Mouse (Mus musculus): ENCODE results near the gene Calm5. TPM values are rescaled to one million over a fixed set of nuclear protein-coding genes. Genes with fewer than 3 reads are reported as not detected.

The Calm5 gene
- polyA plus RNA-seq (2017; shearing (Covaris generic)), result not detected

DNA sequence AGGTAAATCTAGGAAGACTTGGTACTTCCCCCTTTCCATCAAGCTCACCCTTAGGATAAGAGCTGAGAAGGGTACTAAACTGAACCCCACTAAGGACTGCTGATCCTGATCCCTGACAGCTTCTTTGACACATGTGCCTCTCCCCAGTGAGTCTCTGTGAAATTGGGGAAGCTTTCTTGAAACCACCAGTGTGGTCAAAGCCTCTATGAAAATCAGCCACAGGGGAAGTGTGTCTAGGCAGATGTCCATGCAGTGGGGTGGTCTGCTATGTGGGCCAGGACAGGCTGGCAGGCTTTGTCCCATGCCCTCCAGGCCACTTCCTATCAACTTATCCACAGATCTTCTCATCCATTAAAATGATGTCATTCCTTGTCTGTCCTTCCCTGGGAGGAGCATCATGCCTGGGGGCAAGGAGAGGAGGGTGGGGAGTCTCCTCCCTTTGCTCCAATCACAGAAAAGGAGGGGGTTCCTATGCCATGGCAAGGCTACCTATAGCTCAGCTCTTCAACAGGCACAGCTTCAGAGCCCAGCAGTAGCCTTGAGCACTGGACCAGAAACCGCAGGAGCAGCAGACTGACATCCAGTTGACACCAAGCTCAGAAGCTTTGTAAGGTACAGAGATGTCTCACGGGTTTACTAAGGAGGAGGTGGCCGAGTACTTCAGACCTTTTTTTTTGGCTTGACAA is at the start of gene Calm5:
TSS of gene Calm5 (plus strand) at position 526 of the 686 bp plus-strand sequence.

DNA sequence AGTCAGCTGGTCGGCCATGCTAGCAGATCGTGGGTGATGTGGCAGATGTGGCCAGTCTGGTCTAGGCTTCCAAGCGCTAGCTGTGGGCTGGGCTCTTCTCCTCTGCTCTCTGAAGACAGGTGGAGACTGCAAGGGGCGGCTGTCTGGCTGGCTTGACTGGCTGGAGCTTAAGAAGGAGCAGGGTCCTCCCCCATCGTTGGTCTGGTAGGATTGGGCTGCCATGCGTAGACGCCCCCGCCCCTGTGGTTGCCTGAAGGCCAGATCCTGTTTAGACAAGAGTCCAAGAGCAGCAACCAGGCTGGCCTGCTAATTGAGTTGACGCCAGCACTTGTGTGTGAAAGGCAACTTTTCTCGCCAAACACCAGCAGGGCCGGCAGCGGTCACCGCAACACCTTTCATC is 49.8 kb upstream of the Calm5 start, which contains the start of gene Calml3:
TSS of gene Calml3 (minus strand) at position 131 of the 400 bp plus-strand sequence.

DNA sequence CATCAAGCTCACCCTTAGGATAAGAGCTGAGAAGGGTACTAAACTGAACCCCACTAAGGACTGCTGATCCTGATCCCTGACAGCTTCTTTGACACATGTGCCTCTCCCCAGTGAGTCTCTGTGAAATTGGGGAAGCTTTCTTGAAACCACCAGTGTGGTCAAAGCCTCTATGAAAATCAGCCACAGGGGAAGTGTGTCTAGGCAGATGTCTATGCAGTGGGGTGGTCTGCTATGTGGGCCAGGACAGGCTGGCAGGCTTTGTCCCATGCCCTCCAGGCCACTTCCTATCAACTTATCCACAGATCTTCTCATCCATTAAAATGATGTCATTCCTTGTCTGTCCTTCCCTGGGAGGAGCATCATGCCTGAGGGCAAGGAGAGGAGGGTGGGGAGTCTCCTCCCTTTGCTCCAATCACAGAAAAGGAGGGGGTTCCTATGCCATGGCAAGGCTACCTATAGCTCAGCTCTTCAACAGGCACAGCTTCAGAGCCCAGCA is 16.6 kb upstream of the Calm5 start, which contains the start of gene Calm4:
TSS of gene Calm4 (plus strand) at position 446 of the 496 bp plus-strand sequence.

Other genes starting within 250 kb of the Calm5 start
- gene Fam208b, start 243.1 kb upstream of the Calm5 start, polyA plus RNA-seq (2017; shearing (Covaris generic)), result 49.6 TPM
- 40.8 TPM for gene Asb13, start 220.1 kb upstream of the Calm5 start, polyA plus RNA-seq (2017; shearing (Covaris generic))
- gene Calml3, start 49.9 kb upstream of the Calm5 start, polyA plus RNA-seq (2017; shearing (Covaris generic)), result not detected
- not detected for gene Calm4, start 16.4 kb upstream of the Calm5 start, polyA plus RNA-seq (2017; shearing (Covaris generic))
- gene Net1, start 64.0 kb downstream of the Calm5 start, polyA plus RNA-seq (2017; shearing (Covaris generic)), result 25.3 TPM
- not detected for gene Tubal3, start 64.1 kb downstream of the Calm5 start, polyA plus RNA-seq (2017; shearing (Covaris generic))
- not detected for gene Ucn3, start 91.2 kb downstream of the Calm5 start, polyA plus RNA-seq (2017; shearing (Covaris generic))
- gene Akr1c14, start 194.8 kb downstream of the Calm5 start, polyA plus RNA-seq (2017; shearing (Covaris generic)), result not detected

Measured in effector memory CD4-positive, alpha-beta T cell, adult 7 months (primary cell).